Mouse (Mus musculus) heart, postnatal 0 days (tissue): ENCODE results near the gene Mamdc4. TPM values are rescaled to one million over a fixed set of nuclear protein-coding genes. Genes with fewer than 3 reads are reported as not detected.
A peak's percentile ranks its signal among the peaks of the same experiment; 100 is the strongest.

ENCODE experiments used
- ATAC-seq: fragments of 200-750 bp; cut with Nextera tagmentation; 2 replicates; pipeline ENCODE4 v1.8.0; 2017; ENCODE audit warnings: low read depth, moderate number of reproducible peaks, moderate library complexity; ENCODE audit not compliant: insufficient read depth
- DNase-seq: peaks from one replicate; pipeline ENCODE4 v3.0.0-alpha.2; 2016; ENCODE audit warnings: low spot score
- H3K27ac ChIP-seq: fragments of 300-500 bp; sonication (generic); 2 replicates; pipeline ENCODE4 v1.5.1; 2014; ENCODE audit warnings: low read depth, mild to moderate bottlenecking
- H3K27me3 ChIP-seq: fragments of 300-500 bp; sonication (generic); 2 replicates; pipeline ENCODE4 v1.6.1; 2014; ENCODE audit warnings: low read length, mixed read lengths; ENCODE audit not compliant: control insufficient read depth, insufficient read depth
- H3K36me3 ChIP-seq: fragments of 300-500 bp; sonication (generic); replicated peaks from 2 replicates; pipeline ENCODE4 v1.6.1; 2014; ENCODE audit warnings: low read length, mixed read lengths; ENCODE audit not compliant: control insufficient read depth, insufficient read depth
- H3K4me1 ChIP-seq: fragments of 300-500 bp; sonication (generic); 2 replicates; pipeline ENCODE4 v1.6.1; 2014; ENCODE audit warnings: antibody characterized with exemption; ENCODE audit not compliant: control insufficient read depth, insufficient read depth
- H3K4me2 ChIP-seq: fragments of 300-500 bp; sonication (generic); 2 replicates; pipeline ENCODE4 v1.6.1; 2014; ENCODE audit warnings: low read depth, mild to moderate bottlenecking, low read length, moderate library complexity
- H3K4me3 ChIP-seq: fragments of 300-500 bp; sonication (generic); 2 replicates; pipeline ENCODE4 v1.5.1; 2014; ENCODE audit warnings: low read depth, low read length
- H3K9ac ChIP-seq: fragments of 300-500 bp; sonication (generic); replicated peaks from 2 replicates; pipeline ENCODE4 v1.6.1; 2014; ENCODE audit warnings: low read depth, low read length, mixed read lengths
- H3K9me3 ChIP-seq: fragments of 300-500 bp; sonication (generic); replicated peaks from 2 replicates; pipeline ENCODE4 v1.6.1; 2016; ENCODE audit warnings: low read length; ENCODE audit not compliant: control insufficient read depth
- CTCF ChIP-seq: IDR thresholded peaks from 2 replicates; pipeline ENCODE4 v1.5.1; 2016; ENCODE audit warnings: antibody characterized with exemption, control low read depth, low read depth
- EP300 ChIP-seq: IDR thresholded peaks from 2 replicates; pipeline ENCODE4 v1.6.1; 2016; ENCODE audit warnings: antibody characterized with exemption, low read depth
- WGBS: fragments of 180-500 bp; shearing (Covaris S2); extraction: QIAGEN DNeasy Blood & Tissue Kit; methylation state at CpG from one replicate; pipeline ENCODE4 v1.1.7; 2014; 5-methylcytosine and 5-hydroxymethylcytosine counted together
- polyA plus RNA-seq: library from polyadenylated mRNA; unstranded; fragments of >200 nt; fragmentation: Nextera tagmentation; extraction: Ambion mirVana; gene quantifications from 2 replicates; pipeline ENCODE4 v1.2.1, GENCODE M21; 2015
- total RNA-seq: library from RNA; depleted of rRNA; stranded (reverse); fragments of >200 nt; gene quantifications from 2 replicates; pipeline ENCODE4 v1.2.3, GENCODE M21; 2014; ENCODE audit warnings: low replicate concordance

Mamdc4 gene
- total and polyA plus RNA-seq, 2 experiments from 2014 or later: 0.14 to 1.7 TPM

DNA sequence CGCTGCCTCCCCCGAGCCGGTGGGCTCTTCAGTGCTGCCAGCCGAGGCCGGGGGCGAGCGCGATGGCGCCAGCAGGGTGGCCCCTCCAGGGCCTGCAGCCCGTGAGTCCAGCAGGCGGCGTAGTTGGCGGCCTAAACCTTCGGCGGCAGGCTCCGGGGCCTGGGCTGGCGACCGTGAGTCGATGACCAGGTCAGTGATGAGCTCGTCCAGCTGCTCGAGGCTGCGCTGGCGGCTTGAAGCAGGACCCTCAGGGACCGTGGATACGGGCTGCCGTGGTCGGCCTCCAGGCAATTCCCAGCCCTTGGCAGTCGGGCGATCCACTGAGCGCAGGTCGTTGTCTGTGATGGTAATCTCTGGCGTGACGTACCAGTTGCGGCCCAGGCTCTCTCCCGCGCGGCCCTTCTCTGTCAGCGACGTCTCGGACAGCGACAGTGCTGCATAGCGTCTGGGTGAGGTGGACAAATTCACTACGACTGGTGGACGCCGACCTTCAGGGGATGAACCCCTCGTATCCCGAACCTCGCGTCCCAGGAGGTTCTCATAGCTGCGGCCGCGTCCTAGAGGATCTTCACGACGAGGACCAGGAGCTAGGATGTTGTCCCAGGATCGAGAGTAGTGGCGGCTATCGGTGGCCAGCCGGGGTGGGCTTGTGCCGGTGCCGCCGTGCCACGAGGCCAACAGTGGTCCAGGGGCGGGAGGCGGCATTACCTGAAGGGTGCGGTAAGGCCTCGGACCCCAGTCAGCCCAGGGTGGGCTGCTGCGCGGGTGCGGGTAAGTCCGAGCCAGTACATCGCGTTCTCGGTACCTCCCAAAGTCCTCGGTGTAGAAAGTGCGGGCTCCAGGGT lies 3.5 kb upstream of the Mamdc4 start:
- peaks cover 45% of the 10 kb centered on the region for H3K4me1 ChIP-seq

DNA sequence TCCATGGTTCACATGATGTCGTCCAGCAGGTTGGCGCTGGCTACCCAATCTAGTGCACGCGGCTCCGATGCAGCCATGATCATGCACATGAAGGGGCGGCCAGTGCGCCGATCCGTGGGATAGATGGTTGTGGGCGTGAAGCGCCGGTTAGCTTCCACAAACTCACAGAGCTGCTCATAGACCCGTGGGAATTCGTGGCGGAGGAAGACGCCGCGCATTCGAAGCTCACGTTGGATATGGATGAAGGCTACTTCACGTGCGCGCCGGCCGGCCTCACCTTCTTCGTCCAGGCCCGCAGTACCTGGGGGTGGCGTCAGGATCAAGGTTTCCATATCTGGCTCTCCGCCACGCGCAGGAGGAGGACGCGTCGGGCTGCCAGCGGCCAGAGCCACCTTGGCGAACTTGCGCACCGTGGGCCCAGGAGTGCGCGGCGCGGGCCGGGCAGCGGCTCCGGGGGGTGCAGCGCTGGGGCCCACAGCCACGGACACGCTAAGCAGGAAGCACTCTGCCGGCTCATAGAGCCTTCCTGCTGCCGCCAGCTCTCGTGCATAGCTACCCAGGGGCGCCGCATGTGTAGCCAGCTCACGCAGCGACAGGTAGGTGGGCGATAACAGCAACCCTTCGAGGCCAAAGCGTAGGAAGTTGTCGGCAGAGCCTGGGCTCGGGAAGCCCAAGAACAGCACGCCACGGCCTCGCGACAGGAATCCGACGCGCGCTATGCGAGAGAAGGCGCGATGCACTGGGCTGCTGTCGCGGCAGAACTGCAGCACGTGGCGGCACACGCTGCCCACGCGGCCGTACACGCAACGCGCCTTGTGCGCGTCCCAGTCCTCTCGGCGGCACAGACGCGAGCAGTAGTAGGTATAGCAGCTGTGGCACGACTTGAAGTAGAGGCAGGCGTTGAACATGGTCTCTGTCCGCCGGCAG lies 2.6 kb upstream of the Mamdc4 start:
- Histone ChIP-seq H3K4me2 (peak overlapping the region; percentile 30), H3K9ac (no peak overlapping the region), H3K27ac (no peak overlapping the region), H3K4me3 (peak overlapping the region; percentile 29), H3K9me3 (no peaks in the 10 kb centered on the region), H3K27me3 (peaks cover 55% of the 10 kb centered on the region), H3K4me1 (peaks cover 39% of the 10 kb centered on the region), H3K36me3 (no peaks in the 10 kb centered on the region)
- WGBS: 17% methylated on average over 92 of the region's 92 CpGs
- ATAC-seq: no peak
- DNase-seq: no peak
- TF ChIP-seq EP300: no peak
- no peak for TF ChIP-seq CTCF

More for the DNA sequence above, 3.5 kb upstream of the Mamdc4 start:
- Histone ChIP-seq H3K9ac (no peak overlapping the region), H3K9me3 (no peaks in the 10 kb centered on the region), H3K4me2 (peak overlapping the region; percentile 30), H3K27me3 (peaks cover 55% of the 10 kb centered on the region), H3K4me3 (peak overlapping the region; percentile 29), H3K36me3 (peaks cover 6% of the 10 kb centered on the region), H3K27ac (no peak overlapping the region)
- DNase-seq (no peak), ATAC-seq (no peak)
- no peak for TF ChIP-seq EP300
- peak; percentile 14; the same call in 1 of the 2 replicates for TF ChIP-seq CTCF
- 4% methylated on average over 75 of the region's 75 CpGs for WGBS

DNA sequence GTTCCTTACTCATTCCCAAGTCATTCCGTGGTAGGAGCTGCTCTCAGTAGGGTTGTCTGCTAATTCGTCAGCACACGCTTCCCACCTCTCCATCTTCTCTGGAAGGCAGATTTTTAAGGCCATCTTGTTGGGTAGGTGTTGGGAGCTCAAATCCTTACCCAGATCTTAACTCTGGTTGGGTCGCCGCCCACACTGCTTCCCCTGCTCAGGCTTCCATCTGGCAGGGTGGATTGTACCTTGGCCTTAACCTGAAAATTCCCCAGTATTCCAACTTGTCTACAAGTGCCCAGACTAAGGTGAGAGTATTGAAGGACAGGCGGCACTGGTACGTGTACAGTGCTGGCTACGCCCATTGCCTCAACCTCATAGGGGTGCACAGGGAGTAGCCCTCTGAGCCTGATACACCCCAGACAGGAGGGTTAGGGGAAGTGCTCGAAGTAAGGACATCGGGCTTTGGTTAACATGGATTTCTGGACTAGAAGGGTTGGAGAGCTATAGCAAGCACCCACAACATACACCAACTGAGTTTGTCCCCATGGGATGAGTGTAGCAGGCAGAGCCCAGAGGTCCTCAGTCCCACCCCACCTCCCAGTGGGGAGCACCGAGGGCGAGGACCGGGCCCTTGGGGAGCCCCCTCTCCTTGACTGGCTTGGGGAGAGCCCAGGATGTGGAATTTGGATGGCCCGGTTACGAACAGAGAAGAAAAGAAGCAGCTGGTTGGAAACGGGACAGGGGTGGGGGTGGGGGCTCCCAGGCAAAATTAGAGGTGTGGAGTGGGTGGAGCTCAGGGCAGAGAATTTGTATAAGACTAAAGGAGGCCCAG lies 1.6 kb upstream of the Mamdc4 start:
- no peaks in the 10 kb centered on the region for H3K9me3 ChIP-seq
- no peak overlapping the region for H3K4me2 ChIP-seq
- peaks cover 33% of the 10 kb centered on the region for H3K4me1 ChIP-seq
- no peak overlapping the region for H3K27ac ChIP-seq
- no peak for ATAC-seq
- no peak overlapping the region for H3K9ac ChIP-seq
- 82% methylated on average over 16 of the region's 16 CpGs for whole genome bisulfite sequencing
- DNase-seq: no peak
- H3K27me3 ChIP-seq: peaks cover 54% of the 10 kb centered on the region
- no peak for TF ChIP-seq EP300
- TF ChIP-seq CTCF: no peak
- no peak overlapping the region for H3K4me3 ChIP-seq
- 0 out of 2 replicates have a peak, but pooled peaks cover under 1% of the 10 kb centered on the region for H3K36me3 ChIP-seq

DNA sequence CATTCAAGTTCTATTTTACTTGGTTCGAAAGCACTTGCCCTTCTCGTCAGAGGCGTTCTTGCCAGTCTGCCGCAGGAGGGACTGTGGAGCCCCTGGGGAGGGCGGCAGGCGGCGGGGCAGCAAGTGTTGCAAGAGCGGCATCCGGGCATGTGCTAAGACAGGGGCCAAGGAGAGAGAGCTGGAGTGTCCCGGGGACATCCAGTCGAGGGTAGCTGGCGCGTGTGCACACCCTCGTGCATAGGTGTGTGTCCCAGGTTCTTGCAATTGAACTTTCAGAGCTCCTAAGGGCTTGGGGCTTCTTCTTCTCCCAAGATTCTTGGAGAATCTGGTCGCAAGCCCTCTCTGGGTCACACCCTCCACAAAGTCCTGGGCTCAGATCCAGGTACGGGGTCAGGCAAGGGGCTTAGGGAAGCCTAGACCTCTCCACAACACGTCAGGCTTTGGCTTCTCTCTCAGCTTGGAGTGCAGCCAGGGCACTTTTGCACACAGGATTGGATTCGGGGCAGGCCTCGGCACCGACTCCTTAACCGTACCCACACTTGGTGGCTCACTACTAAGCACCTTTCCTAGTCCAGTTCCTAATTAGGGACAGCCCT lies 885 bp upstream of the Mamdc4 start:
- peak overlapping the region; percentile 57; the same call in 1 of the 2 replicates for H3K9ac ChIP-seq
- H3K4me3 ChIP-seq: peak overlapping the region; percentile 61
- peak; percentile 25 for DNase-seq
- peak overlapping the region; percentile 88 for H3K4me2 ChIP-seq
- H3K9me3 ChIP-seq: no peaks in the 10 kb centered on the region
- peak overlapping the region; percentile 81 for H3K27ac ChIP-seq
- peaks cover 47% of the 10 kb centered on the region for H3K27me3 ChIP-seq
- no peak for TF ChIP-seq CTCF
- peaks cover 29% of the 10 kb centered on the region for H3K4me1 ChIP-seq
- H3K36me3 ChIP-seq: 0 out of 2 replicates have a peak, but pooled peaks cover 6% of the 10 kb centered on the region
- WGBS: 5% methylated on average over 20 of the region's 21 CpGs
- ATAC-seq: no peak
